Mouse (Mus musculus): ENCODE results near the gene Aimp2.

The Aimp2 gene

DNA sequence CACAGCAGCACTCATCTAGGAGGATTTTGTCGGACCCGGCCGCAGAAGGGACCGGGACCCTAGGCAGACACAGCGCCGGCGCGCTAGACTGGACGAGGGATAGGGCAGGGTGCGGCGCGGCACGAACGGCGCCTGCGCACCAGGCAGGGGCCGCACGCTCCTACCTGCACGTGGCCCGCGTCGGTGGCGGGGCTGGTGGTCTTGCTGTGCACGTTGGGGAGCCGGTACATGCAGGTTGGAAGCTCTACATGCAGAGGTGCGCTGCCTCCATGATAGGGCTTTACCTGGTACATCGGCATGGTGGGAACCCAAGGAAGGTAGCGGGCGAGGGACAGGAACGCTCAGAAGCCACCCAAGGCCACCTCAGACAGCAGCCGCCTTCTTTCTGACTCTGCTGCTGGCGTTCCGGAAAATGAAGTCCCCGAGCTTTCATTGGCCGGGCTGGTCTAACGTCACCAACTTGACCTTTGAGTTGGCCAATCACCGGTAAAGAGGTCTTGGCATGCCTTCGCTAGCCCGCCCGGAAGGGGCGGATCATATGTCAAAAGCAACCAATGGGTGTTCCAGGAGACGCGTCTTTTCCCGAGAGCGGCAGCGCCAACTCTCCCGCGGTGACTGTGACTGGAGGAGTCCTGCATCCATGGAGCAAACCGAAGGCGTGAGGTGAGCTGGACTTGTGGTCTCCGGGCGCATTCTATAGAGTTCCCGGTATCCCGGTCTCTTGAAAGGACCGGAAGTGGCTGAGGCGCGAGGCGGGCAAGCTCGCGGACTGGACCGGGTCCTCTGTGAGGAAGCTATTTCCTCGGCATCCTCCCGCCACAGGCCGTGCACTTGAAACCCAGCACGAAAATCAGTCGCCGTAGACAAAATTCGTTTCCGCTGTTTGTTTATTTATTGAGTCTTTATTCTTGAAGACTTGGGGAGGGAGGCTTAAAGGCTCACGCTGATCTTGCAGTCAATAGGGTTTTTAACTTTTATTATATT lies at the start of gene Aimp2, which contains the start of gene Pms2:
Gene Aimp2 (minus strand): TSS at position 431 of the 984 bp plus-strand sequence.
Gene Pms2 (plus strand): TSS at position 548 of the 984 bp plus-strand sequence.
- peak; percentile 96 to 97 for DNase-seq (ENCODE audit: low spot score in 2 of 2)

DNA sequence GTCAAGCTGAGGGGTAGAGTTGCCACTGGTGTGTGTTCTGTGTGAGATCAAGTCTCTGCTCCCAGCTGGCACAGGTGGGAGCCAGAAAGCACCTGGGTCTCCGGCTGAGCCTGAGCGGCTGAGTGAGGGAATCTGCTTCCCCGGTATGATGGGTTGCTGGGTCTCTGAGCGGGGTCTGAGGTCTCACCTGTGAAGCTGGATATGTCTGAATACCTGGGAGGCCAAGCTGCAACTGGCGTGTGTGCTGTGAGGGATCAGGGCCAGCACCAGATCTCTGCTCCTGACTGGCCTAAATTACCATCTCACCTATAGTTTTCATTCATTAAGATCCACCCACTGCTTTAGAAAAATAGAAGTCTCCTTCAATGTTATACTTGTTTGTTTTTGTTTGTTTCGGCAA lies 47.5 kb upstream of the Aimp2 start:
- DNase-seq (ENCODE audit: low spot score in 2 of 2): no peak

DNA sequence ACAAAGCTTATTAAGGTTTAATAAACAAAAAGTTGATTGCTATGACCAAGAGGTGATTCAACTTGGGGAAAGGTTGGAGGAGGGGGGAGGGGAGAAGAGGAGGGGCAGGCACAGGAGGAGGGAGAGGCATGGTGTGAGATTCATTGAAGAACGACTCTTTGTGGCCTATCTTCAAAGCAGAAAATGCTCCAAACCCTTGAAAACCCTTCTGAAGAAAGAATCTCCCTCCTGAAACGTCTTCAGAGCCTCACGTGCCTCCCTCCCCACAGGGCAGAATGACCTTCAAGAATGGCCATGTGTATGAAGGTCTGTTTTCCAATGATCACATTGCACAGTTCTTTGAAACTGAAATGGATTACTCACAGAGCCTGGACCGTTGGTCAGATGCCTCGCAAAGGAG lies 40.4 kb upstream of the Aimp2 start:
- no peak for DNase-seq (ENCODE audit: low spot score in 2 of 2)

DNA sequence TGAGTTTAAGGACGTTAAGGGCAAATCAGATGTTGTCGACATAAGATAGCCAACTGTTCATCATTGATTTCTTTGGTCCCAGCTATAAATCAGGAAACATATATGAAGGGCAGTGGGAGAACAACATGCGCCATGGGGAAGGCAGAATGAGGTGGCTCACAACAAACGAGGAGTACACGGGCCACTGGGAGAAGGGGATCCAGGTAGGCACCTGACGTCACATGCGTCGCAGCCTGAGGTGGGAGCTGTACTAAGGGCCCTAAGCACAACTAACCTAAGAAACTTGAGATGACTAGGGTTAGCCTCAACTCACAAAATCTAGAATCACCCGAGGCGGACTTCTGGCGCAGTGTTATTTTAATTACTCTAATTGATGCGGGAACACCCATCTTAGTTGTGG lies 38.7 kb upstream of the Aimp2 start:
- no peak for DNase-seq (ENCODE audit: low spot score in 2 of 2)

DNA sequence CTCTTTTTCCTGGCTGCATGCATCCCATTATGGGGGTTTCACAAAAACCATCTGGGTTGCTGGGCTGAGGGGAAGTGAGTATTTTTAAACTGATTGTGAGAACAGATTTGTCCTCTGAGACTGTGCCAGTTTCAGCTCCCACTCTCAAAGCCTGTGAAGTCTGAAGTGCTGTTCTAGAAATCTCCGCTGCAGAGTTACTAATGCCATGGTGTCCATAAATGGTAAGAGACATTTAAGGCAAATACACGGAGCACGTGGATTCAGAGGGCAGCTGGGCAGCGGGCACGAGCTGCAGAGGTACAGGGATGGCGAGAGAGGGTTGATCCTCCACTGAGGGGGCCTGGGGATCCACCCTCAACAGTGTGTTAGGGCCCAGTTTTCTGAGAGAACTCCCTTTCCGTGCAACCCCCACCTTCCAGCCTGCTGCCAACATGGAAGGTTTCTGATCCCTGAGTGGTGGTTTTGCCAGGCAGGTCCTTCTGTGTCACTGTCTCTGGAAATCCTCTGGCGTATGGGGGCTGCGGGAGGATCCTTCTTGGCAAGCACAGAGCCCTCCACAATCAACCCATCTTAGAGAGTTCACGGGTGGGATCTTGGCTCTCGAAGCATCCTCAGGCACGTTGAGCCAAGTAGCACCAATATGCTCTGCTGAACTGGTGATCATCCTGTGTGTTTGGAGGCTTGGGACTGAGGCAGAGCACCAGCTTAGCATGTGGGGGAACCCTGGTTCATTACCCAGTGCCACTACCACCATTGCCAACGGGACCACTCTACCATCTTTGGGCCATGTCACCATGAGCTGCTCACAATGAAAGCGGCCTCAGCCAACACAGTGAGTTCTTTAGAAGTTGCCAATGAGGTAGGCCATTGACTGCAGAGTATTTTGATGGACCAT lies 33.8 kb upstream of the Aimp2 start:
- peak; percentile 63 to 79 for DNase-seq (ENCODE audit: low spot score in 2 of 2)

DNA sequence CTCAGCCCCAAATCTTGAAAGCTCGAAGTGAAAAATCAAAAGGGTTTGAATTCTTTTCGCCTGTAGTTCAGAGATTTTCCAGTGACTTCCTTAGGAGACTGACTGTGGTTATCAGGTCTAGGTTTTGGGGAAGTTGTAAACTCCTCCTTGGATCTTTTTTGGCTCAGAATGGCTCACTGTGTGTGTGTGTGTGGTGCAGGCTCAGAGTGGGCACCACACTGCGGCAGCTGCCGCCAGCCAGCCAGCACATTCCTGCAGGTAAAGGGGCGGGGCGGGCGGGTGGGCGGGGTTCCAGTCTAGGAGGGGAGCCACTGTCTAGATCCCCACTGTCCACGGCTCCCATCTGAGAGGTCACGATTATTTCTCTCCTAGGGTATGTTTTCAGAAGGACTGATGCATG lies 31.9 kb upstream of the Aimp2 start:
- DNase-seq (ENCODE audit: low spot score in 2 of 2): no peak

DNA sequence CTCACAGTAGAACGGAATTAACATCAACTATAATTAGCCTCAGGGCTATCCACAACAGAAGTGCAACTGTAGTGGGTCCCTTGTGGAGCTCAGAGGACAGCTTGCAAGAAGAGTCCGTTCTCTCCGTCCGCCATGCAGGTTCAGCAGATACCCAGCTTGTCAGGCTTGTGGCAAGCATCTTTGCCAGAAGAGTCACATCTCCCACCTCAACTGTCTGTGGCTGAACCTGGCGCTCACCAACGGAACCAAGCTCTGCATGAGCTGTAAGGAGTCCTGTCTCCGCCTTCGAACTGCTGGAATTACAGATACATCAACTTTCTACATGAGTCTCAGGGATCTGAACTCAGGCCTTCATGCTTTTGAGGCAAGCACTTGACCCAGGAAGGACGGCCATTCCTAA lies 26.5 kb upstream of the Aimp2 start:
- DNase-seq (ENCODE audit: low spot score in 2 of 2): no peak

DNA sequence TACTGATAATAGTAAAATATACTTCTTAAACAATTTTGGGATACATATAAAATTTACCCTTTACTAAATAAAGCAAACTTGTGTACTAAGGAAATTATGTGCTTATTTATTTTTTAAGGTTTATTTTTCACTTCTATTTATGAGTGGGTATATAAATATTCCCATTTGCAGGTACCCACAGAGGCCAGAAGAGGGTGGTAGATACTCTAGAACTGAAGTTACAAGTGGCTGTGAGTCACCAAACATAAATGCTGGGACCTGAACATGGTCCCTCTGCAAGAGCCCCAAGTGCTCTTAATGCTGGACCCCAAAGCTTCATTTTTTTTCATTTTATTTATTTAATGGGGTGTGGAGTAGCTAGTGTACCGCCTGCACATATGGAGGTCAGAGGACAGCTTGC lies 24.2 kb upstream of the Aimp2 start:
- no peak for DNase-seq (ENCODE audit: low spot score in 2 of 2)

DNA sequence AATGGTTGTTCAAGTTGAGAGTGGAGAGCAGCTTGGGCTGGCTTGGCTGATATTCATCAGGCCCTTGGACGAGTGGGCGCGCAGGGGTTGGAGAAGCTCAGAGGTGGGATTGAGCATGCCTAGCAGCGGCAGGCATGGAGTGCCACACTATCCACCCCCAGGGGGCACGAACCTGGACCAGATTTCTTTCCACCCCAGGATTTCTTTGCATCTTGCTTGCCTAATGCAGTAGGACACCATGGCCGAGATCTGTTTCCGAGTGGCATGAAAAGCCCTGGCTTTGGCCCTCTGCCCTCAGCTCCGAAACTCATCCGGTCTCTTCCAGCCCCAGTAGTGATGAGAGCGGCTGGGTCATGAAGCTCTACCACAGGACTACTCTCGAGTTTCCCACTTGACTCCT lies 23.8 kb upstream of the Aimp2 start:
- DNase-seq (ENCODE audit: low spot score in 2 of 2): no peak

DNA sequence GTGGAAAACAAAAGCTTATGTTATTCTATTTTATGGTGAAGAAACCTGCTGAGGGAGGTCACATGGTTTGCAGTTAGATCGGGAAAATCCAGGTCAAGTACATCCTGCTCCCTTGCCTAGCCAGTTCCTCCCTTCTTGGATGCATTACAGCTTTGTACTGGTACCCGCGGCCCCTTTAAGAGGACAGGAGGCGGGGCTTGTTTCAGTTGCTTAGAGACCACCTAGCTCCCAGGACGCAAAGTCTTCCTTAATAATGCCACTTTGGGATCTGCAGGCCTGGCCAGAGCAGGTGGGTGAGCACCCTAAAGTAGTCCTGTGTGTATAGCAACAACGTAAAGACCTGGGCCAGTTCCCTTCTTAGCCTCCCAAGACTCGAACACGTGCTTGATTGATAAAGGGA lies 23.2 kb upstream of the Aimp2 start, which contains the start of gene Rsph10b:
Gene Rsph10b (plus strand): TSS at position 205 of the 400 bp plus-strand sequence.
- no peak for DNase-seq (ENCODE audit: low spot score in 2 of 2)

DNA sequence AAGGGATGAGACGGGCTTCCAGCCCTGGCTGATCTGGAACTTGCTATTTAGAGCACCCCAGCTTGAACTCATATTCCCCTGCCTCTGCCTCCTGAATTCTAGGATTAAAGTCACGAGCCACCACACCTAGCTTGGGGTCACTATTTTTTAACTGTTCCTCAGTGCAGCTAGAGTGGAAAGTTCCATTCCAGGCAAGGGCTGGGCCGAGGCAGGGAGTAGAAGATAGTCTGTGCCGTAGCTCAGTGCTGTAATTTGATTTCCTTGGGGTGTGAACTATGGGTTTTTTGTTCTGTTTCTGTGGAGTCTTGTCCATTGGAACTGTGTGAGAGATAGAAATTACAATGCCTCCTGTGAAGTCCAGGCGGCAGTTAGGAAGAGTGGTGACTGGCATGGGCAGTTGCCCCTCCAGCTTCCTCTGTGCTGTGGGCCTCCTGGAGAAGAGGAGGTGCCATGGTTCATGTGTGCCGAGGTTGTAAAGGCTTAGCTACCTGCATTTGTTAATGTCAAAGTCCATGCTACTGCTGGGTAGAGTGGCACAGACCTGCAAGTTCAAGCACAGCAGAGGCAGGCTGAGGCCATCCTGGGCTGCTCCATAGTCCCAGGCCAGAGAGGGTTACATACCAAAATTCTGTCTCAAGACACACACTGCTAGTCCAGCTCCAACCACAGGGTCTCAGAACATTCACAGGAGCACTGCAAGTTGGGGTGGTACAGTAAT lies 22.4 kb upstream of the Aimp2 start:
- no peak for DNase-seq (ENCODE audit: low spot score in 2 of 2)

DNA sequence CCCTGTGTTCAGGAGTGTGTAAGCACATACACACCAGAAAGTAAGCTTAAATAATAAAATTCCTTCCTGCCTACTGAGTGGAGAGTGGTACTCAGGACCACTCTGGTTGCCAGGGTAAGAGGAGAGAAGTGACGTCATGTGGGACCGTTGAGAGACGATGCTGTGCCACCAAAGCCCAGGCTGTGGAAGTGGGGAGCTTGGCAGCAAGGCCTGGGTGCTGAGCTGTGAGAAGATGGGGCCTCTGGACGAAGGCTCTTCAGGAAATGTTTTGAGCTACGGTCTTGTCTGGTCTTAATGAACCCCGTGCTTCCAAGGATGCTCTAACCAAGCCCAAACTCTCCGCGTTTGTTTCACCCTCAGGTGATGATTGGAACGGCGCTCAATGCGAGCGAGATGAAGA lies 21.0 kb upstream of the Aimp2 start:
- DNase-seq (ENCODE audit: low spot score in 2 of 2): no peak

DNA sequence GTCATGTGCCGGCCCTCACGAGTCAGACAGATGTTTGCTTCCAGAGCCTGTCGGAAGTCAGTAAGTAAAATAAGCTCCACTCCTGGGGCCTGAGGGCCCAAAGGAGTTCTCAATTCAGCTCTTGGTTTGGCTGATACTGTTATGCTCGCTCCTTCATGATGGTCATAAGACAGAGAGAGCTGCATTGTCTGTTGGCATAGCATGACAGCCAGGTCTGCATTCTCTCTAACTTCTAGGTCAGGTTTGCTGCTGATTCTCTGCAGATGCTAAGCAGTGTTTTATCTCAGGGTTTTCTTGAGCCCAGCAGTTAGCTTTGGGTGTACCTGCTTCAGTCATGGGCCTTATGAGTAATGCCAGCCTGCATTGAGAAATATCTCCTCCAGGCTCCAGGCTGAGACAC lies 19.6 kb upstream of the Aimp2 start:
- DNase-seq (ENCODE audit: low spot score in 2 of 2): no peak

DNA sequence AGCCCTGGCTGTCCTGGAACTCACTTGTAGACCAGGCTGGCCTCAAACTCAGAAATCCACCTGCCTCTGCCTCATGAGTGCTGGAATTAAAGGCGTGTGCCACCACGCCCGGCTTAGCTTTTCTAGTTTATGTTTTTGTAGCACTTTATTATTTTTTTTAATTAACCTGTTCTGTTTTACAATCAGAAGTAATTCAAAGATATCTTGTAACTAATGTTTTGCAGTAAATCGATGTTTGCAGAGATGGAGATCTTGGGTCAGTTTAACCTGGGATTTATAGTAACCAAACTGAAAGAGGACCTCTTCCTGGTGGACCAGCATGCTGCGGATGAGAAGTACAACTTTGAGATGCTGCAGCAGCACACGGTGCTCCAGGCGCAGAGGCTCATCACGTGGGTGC lies 18.2 kb upstream of the Aimp2 start, which contains the start of gene Gm42421:
Gene Gm42421 (plus strand): TSS at position 301 of the 400 bp plus-strand sequence.
- DNase-seq (ENCODE audit: low spot score in 2 of 2): no peak

DNA sequence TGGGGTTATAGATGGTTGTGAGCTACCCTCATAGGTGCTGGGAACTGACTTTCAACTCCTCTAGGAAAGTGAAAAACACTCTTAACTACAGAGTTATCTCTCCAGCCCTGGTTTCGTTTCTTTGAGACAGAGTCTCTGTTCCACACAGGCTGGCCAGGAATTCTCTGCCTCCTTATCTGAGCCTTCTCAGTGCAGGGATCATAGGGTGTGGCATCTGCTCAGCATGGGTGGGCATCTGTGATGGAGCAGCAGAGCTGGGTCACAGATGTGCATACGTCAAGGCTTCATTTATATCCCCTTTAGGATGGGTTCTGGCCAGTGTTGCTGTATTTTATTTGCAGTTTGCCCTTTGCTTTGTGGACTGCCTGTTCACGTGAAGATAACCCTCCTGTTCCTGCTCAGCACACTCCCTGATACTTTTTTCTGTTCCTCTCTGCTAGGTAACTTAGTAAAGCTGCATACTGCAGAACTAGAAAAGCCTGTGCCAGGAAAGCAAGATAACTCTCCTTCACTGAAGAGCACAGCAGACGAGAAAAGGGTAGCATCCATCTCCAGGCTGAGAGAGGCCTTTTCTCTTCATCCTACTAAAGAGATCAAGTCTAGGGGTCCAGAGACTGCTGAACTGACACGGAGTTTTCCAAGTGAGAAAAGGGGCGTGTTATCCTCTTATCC lies 15.3 kb upstream of the Aimp2 start:
- DNase-seq (ENCODE audit: low spot score in 2 of 2): no peak

DNA sequence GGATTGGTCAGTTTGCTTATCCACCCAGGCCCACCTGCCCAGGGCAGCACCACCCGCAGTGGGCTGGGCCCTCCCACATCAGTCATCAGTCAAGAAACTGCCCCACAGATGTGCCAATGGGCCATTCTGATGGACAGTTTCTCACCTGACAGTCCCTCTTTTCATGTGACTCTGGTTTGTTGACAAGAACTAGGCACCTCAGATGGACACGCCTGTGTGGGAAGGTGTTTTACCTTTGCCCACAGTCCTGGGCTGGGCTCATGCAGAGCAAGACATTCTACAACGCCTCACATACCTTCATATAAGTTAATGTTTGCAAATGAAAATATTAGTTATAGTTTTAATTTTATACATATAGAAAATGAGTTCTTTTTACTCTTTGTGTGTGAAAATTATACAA lies 8.5 kb upstream of the Aimp2 start:
- DNase-seq (ENCODE audit: low spot score in 2 of 2): no peak

DNA sequence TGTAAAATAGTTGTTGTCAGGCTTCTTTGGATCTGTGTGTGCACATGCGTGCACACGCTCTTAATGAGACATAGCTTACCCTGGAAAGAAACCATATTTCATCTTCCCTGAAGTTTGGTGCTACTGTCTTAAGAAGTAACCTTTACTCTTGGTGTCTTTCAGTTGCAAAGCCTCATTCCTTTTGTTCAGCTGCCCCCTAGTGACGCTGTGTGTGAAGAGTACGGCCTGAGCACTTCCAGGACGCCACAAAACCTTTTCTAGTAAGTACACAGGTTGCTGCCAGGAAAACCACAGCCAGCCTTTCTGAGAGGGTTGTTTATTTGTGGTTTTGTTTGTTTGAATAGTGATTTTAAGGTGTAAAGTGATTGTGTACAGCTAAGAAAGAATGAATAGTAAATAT lies 7.8 kb upstream of the Aimp2 start:
- no peak for DNase-seq (ENCODE audit: low spot score in 2 of 2)

DNA sequence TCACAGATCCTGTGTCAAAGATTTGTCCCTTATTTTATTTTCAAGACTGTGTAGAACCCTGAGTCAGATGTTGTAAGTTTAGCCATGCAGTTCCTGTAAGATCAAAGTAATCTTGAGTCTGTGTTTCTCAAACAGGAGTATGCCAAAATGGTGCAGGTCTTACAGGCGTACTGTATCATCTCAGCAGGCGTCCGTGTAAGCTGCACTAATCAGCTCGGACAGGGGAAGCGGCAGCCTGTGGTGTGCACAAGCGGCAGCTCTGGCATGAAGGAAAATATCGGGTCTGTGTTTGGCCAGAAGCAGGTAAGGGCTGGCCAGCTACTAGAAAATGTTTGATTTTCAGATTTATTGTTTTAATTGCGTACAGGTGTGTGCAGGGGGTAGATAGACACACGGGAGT lies 6.6 kb upstream of the Aimp2 start:
- DNase-seq (ENCODE audit: low spot score in 2 of 2): no peak

DNA sequence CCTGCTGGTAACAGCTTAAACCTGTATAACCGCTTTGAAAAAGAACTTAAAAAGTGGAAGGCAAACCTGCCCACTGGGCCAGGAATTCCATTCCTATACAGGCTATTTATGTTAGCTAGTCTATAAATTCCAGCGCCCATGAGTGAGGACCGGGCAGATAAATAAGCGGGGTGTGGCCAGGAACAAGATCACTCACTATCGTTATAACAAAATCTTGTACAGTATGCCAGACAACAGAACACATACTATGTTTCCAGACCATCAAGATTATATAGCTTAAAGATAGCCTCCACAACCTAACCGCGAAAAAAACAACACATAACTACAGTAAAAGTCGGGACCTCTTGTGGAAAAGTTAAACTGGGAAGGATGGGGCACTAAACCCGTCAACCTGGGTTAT lies 721 bp downstream of the Aimp2 start:
- no peak for DNase-seq (ENCODE audit: low spot score in 2 of 2)

DNA sequence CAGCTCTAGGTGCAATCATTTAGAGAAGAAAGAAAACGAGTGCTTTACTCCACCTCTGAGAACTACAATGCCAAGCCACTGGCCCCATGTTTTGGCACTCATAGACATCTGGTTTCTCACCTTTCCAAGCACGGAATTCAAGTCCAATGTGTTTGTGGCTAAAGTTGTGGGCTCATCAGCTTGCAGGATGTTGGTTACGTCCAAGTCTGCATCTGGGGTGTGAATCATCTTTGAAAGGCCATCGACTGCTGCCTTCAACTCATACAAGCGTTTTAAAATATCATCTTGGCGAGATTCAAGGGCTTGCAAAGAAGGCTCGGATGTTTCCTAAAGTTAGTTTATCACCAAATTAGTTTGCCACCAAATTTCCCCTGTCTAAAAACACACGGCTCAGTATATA lies 3.2 kb downstream of the Aimp2 start:
- no peak for DNase-seq (ENCODE audit: low spot score in 2 of 2)

DNA sequence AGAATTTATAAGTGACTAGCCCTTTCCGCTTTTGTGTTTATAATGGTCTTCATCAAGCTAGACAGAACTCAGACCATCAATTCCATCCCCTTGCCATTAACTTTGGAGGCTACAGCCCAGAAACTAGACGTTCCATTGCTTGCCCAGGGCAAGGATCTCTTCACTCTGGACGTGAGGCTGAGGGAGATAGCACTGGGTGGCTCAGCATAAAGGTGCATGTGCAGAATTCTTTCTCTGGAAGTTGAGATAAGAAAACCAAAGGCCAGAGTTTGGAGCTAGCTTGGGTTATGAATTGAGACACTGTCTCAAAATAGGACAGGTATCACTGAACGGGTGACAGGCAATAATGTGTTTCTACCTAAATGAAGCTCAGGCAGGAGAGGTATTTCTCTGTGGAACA lies 5.8 kb downstream of the Aimp2 start:
- no peak for DNase-seq (ENCODE audit: low spot score in 2 of 2)

Data from frontal cortex, postnatal 14 days (tissue).